Mouse (Mus musculus): ENCODE data around the gene Gm9507.
"Not testable (repeated sequence)": the region's sequence is repeated elsewhere in the genome, so short reads cannot be mapped to it uniquely, and the experiment has no call there.

Gm9507 gene

DNA sequence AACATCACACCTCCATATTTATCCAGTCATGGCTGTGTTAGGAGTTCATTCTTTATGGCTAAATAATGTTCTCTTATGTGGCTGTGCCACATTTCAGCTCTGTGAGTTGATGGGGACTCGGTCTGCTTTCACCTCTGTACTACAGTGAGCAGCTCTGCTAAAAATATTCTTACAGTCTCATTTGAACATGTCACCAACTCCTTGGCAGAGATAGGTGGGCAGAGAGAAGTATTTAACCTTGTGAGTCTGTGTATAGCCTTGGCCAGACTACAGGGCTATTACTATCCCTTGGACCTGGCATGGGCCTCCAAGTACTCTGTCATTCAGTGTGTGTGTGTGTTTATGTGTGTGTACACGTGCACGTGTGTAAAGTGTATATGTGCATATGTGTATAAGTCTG is 39.5 kb downstream of the Gm9507 start:
- not testable (repeated sequence) for DNase-seq (ENCODE audit: low spot score in 2 of 2)

DNA sequence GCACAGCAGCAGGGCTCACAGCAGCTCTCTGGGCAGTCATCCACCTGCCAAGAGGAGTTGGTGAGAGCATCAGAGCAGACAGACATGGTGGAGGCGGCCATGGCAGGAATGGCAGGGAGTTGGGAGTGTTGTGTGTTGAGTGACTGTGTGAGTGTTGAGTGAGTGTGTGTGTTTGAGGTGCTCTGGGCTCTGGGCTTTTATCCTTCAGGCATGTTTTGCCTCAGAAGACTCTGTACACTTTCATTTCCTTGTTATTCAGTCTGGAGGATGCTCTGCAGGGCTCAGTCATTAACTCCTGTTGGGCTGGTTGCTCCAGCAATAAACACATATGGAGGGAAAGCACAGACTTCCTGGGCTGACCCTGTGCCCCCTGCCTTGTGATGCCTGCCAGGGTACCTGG is 40.4 kb downstream of the Gm9507 start, which contains the start of gene Gm3238:
Gm3238 (minus strand) TSS at position 101 of the 400 bp plus-strand sequence.
- DNase-seq (ENCODE audit: low spot score in 2 of 2): not testable (repeated sequence)

DNA sequence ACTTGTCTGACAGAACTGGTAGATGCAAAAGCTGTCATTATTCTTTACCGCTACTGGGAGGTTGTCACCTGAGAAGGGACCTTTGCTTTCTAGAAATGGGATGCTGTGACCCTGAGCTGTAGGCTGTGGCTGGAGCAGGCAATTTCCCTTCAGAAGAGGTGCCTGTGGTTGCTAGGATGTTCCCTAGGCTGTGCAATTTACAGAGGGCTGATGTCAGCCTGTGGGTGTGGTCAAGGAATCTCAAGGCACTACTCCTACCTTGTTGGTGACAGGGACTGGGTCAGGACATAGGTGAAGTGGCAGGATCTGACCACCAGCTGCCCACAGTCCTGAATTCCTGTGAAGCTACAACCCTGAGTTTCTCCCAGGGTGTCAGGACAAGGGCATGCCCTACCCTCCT is 41.9 kb downstream of the Gm9507 start:
- DNase-seq (ENCODE audit: low spot score in 2 of 2): no peak

All from left cerebral cortex, adult 9 months (tissue).